Mouse (Mus musculus) CD4-positive, CD25-positive, alpha-beta regulatory T cell, adult 4 months (primary cell): ENCODE measurements around the gene Chrne. TPM values are rescaled to one million over a fixed set of nuclear protein-coding genes. Genes with fewer than 3 reads are reported as not detected.

ENCODE experiments used
- ATAC-seq: one replicate; pipeline ENCODE4 v1.8.0; 2017
- polyA plus RNA-seq, 2 experiments: library from polyadenylated mRNA; unstranded; fragments of 100-300 nt; shearing (Covaris generic); gene quantifications; one replicate each; pipeline ENCODE4 v1.2.1; 2017

Gene Chrne
- polyA plus RNA-seq, 2 experiments from 2014 or later = 1.4 to 2.1 TPM

- no peak for ATAC-seq
Observed at GRCm38 (mm10) chr11:70651391-70651790, 32.4 kb upstream of the Chrne start.

DNA sequence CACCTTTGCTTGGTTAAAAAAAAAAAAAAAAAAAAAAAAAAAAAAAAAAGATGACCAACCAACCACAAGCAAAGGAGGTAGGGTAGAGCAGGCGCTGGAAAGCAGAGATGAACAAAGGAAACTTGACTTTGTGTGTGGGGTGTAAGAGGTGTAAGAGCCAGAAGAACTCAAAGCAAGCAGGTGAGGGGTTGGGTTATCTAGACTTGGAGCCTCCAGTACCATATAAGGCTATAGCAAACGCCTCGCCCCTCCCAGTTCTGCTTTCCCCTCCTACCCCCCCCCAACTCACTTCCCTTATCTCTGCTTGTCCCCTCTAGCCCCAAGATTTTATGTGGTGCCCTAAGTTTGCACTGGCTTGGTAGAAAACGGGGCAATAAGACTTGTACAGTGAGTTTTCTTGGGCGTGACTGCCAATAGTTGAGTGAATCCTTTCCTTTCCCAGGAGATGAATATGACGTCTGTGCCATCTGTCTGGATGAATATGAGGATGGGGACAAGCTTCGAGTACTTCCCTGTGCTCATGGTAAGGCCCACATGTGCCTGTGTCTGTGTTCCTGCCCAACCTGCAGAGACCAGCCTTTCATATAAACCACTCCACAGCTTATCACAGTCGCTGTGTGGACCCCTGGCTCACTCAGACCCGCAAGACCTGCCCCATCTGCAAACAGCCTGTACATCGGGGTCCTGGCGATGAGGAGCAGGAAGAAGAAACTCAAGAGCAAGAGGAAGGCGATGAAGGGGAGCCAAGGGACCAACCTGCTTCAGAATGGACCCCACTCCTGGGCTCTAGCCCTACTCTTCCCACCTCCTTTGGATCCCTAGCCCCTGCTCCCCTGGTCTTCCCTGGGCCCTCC lies 31.5 kb upstream of the Chrne start:
- ATAC-seq = peak; percentile 48

- no peak for ATAC-seq
Observed at GRCm38 (mm10) chr11:70649185-70649734, 30.2 kb upstream of the Chrne start.

DNA sequence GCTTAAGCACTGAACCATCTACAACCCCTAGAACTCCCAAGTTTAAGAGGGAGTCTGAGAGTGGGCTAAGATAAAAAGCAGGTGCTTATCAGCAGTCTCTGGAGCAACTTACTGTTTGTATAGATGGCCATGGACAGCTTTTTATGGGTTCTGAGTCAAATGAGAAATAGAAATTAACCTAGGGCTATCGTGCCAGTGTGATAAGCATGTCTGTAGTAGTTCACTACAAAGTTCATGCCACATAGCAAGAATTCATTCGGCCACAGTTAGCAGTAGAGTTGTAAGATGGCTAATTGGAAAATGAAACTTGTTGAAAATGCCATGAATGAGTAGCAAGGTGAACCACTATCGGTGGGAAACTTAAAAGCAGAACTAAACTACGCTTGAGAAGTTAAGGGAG lies 29.5 kb upstream of the Chrne start:
- ATAC-seq = no peak

GRCm38 (mm10) chr11:70647716-70648420 lies 28.9 kb upstream of the Chrne start:
- ATAC-seq = no peak

- peak; percentile 72 for ATAC-seq
Observed at GRCm38 (mm10) chr11:70646691-70647650, 28.0 kb upstream of the Chrne start, which contains the start of the genes Rnf167 and Slc25a11. Gene Rnf167 (plus strand): TSS chr11:70647235. Gene Slc25a11 (minus strand): TSS chr11:70647479.

- no peak for ATAC-seq
Observed at GRCm38 (mm10) chr11:70646259-70646555, 27.2 kb upstream of the Chrne start.

- ATAC-seq = no peak
Observed at GRCm38 (mm10) chr11:70645461-70646258, 26.6 kb upstream of the Chrne start.

DNA sequence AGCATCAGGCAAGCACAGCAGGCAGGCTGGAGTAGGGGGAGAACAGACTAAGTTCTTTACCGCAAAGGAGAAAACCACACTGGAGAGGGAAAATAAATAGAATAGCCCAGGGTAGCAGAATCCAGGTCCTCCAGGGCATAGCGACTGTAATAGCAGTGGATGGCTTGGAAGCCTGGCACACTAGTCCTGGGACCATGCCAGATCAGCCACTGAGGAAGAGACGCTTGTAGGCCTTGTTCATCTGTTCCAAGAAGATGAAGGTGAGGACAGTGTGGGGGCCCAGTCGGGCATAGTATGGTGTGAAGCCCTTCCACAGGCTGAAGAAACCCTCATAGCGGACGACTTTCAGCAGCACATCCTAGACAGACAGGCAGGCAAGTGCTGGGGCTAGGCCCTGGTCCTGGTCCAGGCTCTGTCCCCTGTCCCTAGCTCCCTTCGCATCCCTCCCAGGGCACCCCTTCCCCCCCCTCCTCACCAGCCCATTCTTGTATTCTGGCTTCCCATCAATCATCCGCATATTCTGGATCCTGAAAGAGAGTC lies 25.6 kb upstream of the Chrne start:
- no peak for ATAC-seq

DNA sequence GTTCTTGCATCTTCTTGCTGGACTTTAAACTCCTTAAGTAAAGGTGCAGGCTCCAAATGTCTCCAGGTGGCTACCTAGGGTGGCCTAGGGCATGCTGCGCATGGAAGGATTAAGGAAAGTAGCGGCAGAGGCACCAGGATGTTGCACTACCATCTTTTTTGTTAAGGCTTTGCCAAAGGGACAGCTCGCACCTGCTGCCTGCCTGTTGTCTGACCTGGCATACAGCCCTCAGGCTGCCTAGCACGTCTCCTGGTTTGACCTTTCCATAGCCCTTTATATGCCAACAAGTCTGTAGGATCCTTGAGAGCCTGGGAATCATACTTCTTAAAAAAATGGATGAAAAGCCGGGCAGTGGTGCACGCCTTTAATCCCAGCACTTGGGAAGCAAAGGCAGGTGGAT lies 24.0 kb upstream of the Chrne start:
- no peak for ATAC-seq

- ATAC-seq = no peak
Observed at GRCm38 (mm10) chr11:70641241-70641640, 22.2 kb upstream of the Chrne start.

GRCm38 (mm10) chr11:70639976-70640375 lies 21.0 kb upstream of the Chrne start:
- no peak for ATAC-seq

DNA sequence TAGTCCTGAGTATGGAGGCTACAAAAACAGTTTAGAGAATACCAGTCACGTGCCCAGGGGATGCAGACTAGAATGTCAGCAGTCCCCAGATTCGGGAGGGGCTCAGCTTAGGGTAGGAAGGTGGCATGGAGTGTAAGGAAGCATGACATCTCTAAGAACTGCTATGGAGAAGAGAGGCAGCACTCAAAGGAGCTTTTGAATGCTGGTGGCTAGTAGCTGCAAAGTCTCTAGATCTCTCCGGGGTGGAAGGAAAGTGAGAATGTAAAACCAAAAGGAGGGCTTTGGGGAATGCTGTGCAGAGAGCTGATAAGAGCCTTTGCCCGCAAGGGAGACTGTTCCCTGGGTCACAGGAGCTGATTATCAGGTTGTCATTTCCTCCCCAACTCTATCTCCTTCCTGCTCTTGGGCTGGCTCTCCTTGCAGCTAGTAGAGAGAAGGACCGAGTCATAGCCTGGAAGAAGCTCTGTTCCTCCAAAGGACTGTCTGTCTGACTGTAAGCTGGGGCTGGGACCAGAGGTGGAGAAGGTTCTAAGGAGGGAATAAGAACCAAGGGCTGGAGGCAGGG lies 19.8 kb upstream of the Chrne start, which contains the start of gene Gp1ba:
TSS of gene Gp1ba (plus strand) at position 409 of the 565 bp plus-strand sequence.
- ATAC-seq = no peak

- no peak for ATAC-seq
Observed at GRCm38 (mm10) chr11:70638293-70638692, 19.3 kb upstream of the Chrne start.

DNA sequence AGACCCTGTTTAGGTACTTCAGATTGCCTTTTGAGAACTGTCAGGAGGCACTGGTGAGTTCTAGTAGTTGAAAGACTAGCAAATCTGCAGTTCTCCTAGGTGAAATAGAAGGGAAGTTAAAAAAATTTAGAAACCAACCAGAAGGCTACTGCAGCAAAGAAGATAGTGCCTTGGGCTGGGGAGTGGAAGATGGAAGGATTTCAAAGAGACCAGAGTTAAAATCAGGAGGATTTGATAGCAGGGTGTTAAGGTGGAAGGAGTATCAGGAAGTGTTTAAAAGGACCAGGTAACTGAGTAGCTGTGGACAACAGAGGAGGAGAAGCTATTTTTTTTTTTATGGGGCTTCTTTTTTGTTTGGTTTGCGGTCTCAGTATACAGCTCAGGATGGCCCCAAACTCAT lies 18.7 kb upstream of the Chrne start:
- no peak for ATAC-seq

DNA sequence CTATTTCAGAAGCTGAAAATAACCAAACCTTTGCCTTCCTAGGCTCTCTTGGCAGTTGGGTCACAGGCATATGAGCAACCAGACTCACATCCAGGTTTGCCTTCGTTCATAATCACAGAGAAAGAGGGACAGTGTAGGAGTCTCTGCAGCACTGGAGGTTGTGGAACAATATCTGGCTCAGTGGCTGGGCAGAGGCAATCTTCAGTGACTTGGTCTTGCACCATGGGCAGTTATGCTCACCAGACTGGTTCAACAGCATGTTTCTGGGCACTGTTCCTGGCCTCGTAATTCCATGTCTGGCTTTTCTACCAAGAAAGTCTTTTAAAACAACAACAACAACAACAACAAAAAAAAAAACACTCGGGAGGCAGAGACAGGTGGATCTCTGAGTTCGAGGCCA lies 16.6 kb upstream of the Chrne start:
- ATAC-seq = no peak

GRCm38 (mm10) chr11:70630129-70630528 lies 11.1 kb upstream of the Chrne start:
- ATAC-seq = no peak

DNA sequence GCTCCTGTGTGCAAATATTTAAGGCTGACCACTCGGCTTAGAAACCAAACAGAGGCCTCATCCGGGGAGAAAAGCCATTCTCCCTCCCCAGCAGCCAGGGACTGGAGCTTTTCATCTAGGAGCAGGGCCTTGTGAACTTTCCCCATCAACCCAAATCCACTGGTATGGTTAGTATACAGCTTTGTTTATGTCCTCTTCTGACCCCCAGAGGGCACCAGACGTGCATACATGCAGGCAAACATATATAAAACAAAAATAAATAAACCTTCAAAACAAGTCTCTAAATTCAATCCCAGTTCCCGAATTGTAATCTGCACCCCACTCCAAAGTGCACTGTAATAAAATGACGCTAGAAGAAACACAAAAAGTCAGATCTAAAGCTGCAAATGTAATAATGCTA lies 10.5 kb upstream of the Chrne start:
- no peak for ATAC-seq

DNA sequence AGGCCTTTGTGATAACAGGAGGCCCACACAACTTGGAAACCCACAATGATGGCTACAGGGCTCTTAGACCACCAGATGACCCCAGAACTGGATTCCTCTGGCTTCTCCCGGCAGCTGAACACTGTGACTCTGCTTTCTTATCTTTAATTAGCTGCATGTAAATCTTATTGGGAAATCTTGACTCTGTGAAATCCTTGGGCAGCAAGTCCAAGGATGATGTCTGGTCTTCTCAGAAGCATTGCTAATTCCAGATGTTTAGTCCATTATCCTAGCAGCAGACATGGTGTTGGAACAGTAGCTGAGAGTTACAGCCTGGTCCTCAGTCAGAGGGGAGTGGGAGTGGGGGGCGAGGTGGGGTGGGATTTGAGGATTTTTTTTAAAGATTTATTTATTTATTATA lies 9.4 kb upstream of the Chrne start:
- ATAC-seq = no peak

DNA sequence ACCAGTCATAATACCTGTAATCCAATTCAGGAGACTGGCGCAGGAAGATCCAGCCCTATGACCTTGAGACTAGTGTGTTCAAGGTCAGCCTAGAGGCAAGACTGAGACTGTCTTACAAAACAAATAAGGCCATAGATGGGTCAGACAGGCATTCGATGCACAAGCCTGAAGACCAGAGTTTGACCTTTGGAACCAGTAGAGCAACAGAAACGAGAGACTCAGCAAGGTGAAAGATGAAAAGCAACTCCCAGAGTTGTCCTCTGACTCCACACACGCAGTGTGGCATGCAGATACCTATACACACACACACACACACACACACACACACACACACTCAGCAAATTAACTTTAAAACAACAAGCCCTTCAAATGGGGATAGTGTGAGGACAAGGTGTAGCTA lies 7.9 kb upstream of the Chrne start:
- no peak for ATAC-seq

- no peak for ATAC-seq
Observed at GRCm38 (mm10) chr11:70625473-70625872, 6.5 kb upstream of the Chrne start.
